Mouse (Mus musculus) spleen, adult 18-20 months (tissue): ENCODE measurements around the gene Hist1h1t.

ENCODE experiments used
- DNase-seq, 2 experiments: peaks; one replicate each; pipeline ENCODE4 v3.0.0; 2022; ENCODE audit warnings: mixed read lengths in 2 of 2

Hist1h1t gene

GRCm38 (mm10) chr13:23738677-23739068 is 43.1 kb downstream of the Hist1h1t start, which contains the start of gene Hist1h1c:
TSS of gene Hist1h1c (plus strand) at chr13:23738808.
- peak; percentile 86 to 89 for DNase-seq

- peak; percentile 79 to 89 for DNase-seq
Observed at GRCm38 (mm10) chr13:23739069-23739921, 43.7 kb downstream of the Hist1h1t start.

GRCm38 (mm10) chr13:23739922-23740252 is 44.3 kb downstream of the Hist1h1t start:
- DNase-seq: no peak

GRCm38 (mm10) chr13:23740256-23740840 is 44.7 kb downstream of the Hist1h1t start:
- DNase-seq: no peak

- DNase-seq: no peak
Observed at GRCm38 (mm10) chr13:23740910-23741309, 45.3 kb downstream of the Hist1h1t start.

- no peak for DNase-seq
Observed at GRCm38 (mm10) chr13:23742007-23742406, 46.4 kb downstream of the Hist1h1t start.

- no peak for DNase-seq
Observed at GRCm38 (mm10) chr13:23743215-23743614, 47.6 kb downstream of the Hist1h1t start.

- no peak for DNase-seq
Observed at GRCm38 (mm10) chr13:23743963-23744362, 48.3 kb downstream of the Hist1h1t start.

GRCm38 (mm10) chr13:23744421-23745380 is 49.1 kb downstream of the Hist1h1t start:
- DNase-seq: no peak

GRCm38 (mm10) chr13:23745381-23746161 is 50.0 kb downstream of the Hist1h1t start, which contains the start of gene Hist1h3c:
TSS of gene Hist1h3c (minus strand) at chr13:23745602.
- peak; percentile 60 to 80 for DNase-seq
